Mouse (Mus musculus) activated CD4-positive, CD25-positive, alpha-beta regulatory T cell, adult 4 months (primary cell): Measurements from ENCODE around the gene Cuedc1. TPM values are rescaled to one million over a fixed set of nuclear protein-coding genes. Genes with fewer than 3 reads are reported as not detected.

Source experiments
- ATAC-seq: one replicate; pipeline ENCODE4 v1.8.0; 2017
- polyA plus RNA-seq, 2 experiments: library from polyadenylated mRNA; unstranded; fragments of 100-300 nt; shearing (Covaris generic); gene quantifications; one replicate each; pipeline ENCODE4 v1.2.1; 2017

The Cuedc1 gene
- 1 to 10 TPM; 5.4 to 5.8 TPM for polyA plus RNA-seq

GRCm38 (mm10) chr11:88098021-88098729 is at the start of gene Cuedc1:
Gene Cuedc1 (plus strand): TSS chr11:88098058.
- no peak for ATAC-seq

DNA sequence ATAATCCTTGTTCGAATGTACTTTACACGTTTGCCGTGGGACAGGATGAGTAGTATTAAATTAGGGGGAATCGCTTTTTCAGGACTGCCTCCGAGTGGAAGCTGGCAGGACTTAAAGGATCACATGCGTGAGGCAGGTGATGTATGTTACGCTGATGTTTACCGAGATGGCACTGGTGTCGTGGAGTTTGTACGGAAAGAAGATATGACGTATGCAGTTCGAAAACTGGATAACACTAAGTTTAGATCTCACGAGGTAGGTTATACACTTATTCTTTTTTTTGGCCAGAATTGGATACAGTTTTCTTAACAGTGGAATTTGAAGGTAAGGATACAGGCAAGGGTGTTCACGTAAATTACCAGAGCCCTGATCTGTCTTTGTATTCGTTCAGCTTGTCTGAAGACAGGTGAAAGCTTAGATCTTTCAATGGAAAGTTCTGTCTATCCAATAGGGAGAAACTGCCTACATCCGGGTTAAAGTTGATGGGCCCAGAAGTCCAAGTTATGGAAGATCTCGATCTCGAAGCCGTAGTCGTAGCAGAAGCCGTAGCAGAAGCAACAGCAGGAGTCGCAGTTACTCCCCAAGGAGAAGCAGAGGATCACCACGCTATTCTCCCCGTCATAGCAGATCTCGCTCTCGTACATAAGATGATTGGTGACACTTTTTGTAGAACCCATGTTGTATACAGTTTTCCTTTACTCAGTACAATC is 48.7 kb upstream of the Cuedc1 start:
- ATAC-seq, result no peak

DNA sequence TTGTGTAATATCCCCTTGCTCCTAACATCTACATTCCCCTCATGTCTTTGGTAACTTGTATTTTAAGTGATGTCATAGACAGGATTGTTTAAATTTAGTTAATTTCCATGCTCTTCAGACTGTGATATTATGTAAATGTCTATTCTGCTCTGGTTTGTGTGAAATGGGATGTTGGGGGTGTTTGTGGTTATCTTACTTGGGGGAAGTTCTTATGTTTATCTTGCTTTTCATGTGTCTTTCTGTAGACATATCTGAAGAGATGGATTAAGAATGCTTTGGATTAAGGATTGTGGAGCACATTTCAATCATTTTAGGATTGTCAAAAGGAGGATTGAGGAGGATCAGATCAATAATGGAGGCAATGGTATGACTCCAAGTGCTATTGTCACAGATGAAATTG is 48.1 kb upstream of the Cuedc1 start:
- ATAC-seq, result no peak

- ATAC-seq, result no peak
These were observed 45.2 kb upstream of the Cuedc1 start for GRCm38 (mm10) chr11:88052638-88053037.

DNA sequence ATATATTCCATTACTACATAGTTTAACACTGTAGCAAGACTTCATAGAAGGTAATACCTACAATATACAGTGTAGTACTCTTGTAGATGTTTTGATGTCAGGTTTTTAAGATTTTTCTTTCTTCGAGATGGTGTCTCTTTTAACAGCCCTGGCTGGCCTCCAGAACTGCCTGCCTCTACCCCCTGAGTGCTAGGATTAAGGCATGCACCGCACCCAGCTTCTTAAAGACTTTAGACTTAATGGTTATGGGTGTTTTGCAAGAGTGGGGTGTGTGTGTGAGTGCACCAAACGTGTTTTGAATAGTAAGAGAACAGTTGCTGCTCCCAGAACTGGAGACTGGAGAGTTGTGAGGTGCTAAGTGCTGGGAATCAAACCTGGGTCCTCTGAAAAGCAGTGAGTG is 44.0 kb upstream of the Cuedc1 start:
- ATAC-seq, result no peak

- no peak for ATAC-seq
These were observed 43.3 kb upstream of the Cuedc1 start for GRCm38 (mm10) chr11:88054589-88054988.

GRCm38 (mm10) chr11:88055777-88056176 is 42.1 kb upstream of the Cuedc1 start:
- ATAC-seq, result no peak

DNA sequence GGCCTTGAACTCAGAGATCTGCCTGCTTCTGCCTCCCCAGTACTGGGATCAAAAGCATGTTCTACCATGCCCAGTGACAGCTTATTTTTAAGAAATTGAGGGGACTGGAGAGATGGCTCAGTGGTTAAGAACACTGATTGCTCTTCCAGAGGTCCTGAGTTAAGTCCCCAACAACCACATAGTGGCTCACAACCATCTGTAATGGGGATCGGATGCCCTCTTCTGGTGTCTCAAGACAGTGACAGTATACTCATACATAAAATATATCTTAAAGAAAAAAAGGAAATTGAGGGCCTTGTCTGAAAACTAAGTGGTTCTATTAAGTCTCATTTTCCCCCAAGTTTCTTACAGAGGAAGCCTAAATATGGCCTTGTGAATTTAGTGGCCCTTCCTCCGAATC is 40.1 kb upstream of the Cuedc1 start:
- ATAC-seq, result no peak

- ATAC-seq, result peak; percentile 92
These were observed 38.7 kb upstream of the Cuedc1 start for GRCm38 (mm10) chr11:88059141-88059540.

DNA sequence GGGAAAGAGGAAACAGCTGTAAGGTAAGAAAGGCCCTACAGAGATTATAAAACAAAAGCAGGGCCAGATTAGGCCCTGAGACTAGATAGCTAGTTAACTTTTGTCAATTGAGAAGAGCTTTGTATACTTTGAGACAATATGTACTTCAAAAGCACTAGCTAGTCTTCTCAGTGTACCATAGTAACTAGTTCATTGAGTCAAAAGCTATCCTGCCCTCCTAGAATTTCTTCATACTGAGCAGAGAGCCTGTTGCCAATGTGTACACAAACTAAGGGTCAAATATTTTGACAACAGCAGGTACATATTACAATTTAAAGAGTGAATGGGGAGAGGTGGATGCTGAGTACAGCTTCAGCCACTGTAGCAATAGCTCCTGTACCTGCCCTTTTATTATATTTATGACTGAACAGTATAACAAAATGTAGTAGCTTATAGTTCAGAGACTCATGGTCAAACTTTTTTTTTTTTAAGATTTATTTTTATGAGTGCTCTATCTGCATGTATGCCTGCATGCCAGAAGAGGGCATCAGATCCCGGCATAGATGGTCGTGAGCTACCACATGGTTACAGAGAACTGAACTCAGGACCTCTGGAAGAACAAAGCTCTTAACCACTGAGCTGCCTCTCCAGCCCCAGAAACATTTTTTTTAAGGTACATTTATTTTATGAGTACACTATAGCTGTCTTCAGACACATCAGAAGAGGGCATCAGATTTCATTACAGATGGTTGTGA is 35.8 kb upstream of the Cuedc1 start:
- no peak for ATAC-seq

DNA sequence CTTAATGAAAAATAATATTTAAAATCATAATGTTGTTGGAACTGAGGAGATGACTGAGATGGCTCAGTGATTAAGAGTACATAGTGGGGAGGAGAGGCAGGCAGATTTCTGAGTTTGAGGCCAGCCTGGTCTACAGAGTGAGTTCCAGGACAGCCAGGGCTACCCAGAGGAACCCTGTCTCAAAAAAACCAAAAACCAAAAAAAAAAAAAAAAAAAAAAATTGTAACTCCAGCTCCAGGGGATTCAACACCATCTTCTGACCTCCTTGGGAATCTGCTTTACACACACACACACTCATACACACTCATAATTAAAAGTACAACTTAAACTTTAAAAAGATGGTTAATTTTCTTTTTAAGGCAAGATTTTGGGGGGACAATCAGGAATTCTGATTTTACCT is 32.1 kb upstream of the Cuedc1 start:
- no peak for ATAC-seq

DNA sequence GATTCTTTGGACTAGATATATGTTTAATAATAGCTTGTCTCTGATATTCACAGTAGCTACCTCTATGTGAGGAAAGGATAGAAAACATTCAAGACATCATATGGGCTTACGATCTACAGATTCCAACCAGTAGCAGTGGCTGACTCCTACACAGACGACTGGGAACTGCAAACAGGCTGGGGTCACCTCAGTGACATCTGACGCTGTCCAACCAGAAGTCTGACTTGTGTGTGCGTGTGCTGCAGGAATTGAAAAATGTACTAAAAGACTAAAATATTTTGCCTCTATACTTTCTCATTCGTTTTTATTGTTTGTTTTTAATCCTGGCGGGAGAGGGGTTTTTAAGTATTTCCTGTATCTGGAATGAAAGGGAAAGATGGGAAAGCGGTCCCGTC is 30.7 kb upstream of the Cuedc1 start:
- ATAC-seq, result no peak

DNA sequence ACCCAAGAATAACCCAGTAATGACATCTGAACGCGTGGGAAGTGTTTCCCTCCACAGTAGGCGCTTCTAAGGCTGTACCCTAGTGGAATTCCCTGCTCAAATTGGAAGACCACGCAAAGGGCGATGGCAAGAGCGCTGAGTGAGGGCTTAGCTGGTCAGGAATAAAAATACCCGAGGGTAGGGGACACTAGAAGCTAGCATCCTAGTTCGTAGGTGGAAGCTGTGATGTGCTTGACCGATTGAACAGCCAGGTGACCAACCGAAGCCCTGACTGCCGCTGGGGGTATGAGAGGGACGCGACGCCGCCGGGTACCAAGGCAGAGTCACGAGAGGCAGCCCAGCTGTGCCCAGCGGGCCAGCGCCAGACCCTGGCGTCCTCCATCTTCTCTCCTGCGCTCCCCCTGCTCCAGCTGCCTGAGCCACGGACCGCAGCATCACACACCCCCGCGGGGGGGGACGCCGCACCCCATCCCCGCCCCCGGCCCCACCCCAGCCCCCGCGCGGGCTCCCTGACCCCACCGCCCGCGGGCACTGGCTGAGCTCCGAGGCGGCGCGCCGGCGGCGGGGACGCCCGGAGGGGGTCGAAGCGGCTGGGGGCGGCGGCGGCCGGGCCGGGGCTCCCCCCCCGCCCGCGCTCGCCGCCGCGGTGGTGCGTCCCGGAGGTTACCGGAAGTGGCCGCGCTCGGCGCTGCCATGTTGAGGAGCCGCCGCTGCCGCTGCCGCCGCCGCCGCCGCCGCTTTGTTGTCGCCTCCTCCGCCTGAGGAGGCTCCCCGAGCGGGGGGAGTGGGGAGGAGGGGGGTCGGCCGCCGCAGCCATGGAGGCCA is 30.1 kb upstream of the Cuedc1 start, which contains the start of gene Vezf1:
Vezf1 (plus strand) TSS at position 694 of the 825 bp plus-strand sequence.
- peak; percentile 70 for ATAC-seq

GRCm38 (mm10) chr11:88068411-88069245 is 29.2 kb upstream of the Cuedc1 start:
- peak; percentile 34 for ATAC-seq

GRCm38 (mm10) chr11:88069246-88069570 is 28.6 kb upstream of the Cuedc1 start:
- ATAC-seq, result no peak

DNA sequence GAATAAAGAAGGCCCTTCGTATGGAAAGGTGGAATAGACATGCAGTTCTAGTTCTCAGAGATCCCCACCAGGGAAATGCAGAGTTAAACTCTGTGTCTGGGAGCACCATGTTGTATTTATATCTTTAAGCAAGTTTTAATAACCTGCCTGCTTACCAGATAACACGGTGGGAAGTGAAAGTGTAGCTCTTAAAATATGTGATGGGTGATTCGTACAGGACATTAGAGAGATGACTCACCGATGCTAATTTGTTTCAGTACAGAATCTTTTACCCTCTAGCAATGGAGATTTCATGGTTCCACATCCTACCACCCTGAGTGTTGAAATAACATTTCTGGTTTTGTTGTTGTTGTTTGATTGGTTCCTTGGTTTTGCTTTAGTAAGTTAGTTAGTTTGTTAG is 27.5 kb upstream of the Cuedc1 start:
- no peak for ATAC-seq

DNA sequence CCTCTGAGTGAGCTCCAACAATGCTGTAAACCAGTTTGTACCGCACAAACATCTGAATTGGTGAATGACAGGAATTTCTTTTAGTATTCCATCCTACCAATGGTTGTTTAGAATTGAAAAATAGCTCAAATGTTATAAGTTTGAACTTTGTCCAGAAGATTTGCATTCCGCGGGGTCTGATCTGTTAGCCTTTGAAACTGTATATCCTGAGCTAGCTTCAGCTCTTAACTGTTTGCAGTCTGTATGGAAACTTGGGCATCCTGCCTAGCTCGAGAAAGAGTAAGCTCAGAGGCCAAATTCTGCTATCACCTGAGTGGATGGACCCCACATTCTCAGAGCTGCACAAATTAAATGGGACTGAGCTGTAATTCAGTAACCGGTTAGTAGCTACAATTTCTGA is 26.7 kb upstream of the Cuedc1 start:
- ATAC-seq, result no peak

GRCm38 (mm10) chr11:88073343-88073875 is 24.4 kb upstream of the Cuedc1 start:
- no peak for ATAC-seq

GRCm38 (mm10) chr11:88075701-88076100 is 22.2 kb upstream of the Cuedc1 start:
- ATAC-seq, result no peak

DNA sequence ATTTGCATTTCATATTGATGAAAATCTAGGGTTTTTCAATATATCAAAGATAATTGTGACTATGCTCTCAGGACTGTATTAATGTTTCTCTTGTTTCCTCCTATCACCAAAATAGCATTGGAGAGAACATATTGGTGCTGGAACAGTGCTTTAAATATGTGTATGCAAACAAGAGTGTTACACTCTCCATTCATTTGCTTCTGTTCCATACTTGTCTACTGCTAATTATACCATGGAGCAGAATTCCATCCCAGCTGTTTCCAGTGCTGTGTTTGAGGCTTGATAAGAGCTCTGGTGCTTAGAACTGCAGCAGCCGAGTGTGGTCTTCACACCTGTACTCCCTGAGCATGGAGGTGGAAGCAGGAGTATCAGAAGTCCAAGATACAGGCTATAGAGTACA is 21.5 kb upstream of the Cuedc1 start:
- ATAC-seq, result no peak

DNA sequence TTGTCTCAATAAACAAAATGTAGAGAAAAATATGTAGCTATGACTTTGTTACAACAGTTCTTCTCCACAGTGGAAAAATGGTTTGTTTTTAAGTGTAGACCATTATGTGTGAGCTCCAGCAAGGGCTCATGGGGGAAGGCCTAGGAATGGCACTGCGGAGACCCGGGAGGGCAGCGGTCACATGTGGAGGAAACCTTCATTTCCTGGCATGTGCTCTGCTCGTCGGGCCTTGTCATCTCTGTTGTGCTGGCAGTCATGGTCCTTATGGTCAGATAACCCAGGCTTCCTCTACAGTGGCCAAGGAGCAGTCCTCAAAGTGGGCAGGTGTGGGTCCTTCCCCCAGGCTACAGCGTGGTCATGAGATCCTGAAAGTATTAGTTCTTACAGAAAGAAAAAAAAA is 14.2 kb upstream of the Cuedc1 start:
- ATAC-seq, result no peak
